Mouse (Mus musculus) bone marrow, adult 2 months (tissue): ENCODE results near the gene Spata20. TPM values are rescaled to one million over a fixed set of nuclear protein-coding genes. Genes with fewer than 3 reads are reported as not detected.

ENCODE experiments used
- H3K27ac ChIP-seq: fragments of 200-500 bp; 2 replicates; pipeline ENCODE4 v1.5.1; 2012; ENCODE audit warnings: low read depth, mild to moderate bottlenecking, control low read depth, inconsistent platforms, low read length; ENCODE audit not compliant: control insufficient read depth, poor library complexity, insufficient read depth
- H3K4me1 ChIP-seq: fragments of 200-500 bp; 2 replicates; pipeline ENCODE4 v1.6.1; 2011; ENCODE audit warnings: low read length; ENCODE audit not compliant: control insufficient read depth, insufficient read depth
- H3K4me3 ChIP-seq: fragments of 200-500 bp; replicated peaks from 2 replicates; pipeline ENCODE3; 2011; ENCODE audit warnings: mild to moderate bottlenecking, low read depth, low read length, control low read depth; ENCODE audit not compliant: control insufficient read depth
- CTCF ChIP-seq: fragments of 200-500 bp; IDR thresholded peaks from 2 replicates; pipeline ENCODE4 v1.5.1; 2011; ENCODE audit warnings: low read length, control low read depth; ENCODE audit not compliant: control insufficient read depth, insufficient read depth
- POLR2A ChIP-seq: fragments of 200-500 bp; IDR thresholded peaks from 2 replicates; pipeline ENCODE4 v1.6.1; 2011; ENCODE audit warnings: low read depth, mild to moderate bottlenecking, control low read depth, low read length, borderline replicate concordance; ENCODE audit not compliant: control insufficient read depth
- WGBS: fragments of 180-500 bp; shearing (Covaris S2); methylation state at CpG from one replicate; pipeline ENCODE4 v1.1.7; 2018; 5-methylcytosine and 5-hydroxymethylcytosine counted together
- polyA plus RNA-seq: library from polyadenylated mRNA; stranded (reverse); fragments of >200 nt; gene quantifications from 2 replicates; pipeline ENCODE4 v1.2.4, GENCODE M21; 2011; ENCODE audit warnings: low replicate concordance; ENCODE audit not compliant: missing spikeins, insufficient read depth, insufficient read length

Gene Spata20
- polyA plus RNA-seq, 1 experiment, result not detected

DNA sequence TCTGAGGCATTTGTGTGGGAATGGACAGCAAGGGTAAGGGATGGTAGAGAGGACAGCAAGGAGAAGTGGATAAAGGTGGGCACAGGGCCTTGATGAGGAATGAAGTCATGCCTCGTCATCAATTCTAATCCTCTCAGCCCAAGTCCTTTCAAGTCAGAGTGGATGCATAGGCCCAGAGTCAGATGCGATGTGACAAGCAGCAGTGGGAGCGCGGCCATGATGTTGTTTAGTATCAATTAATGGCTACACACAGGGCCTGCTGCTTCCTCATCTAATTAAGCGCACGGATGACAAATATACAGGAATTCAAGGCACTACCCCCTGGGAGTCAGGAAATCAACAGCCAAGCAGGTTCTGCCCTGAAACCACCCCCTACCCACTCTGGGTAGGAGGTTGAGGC lies 45.6 kb downstream of the Spata20 start:
- H3K27ac ChIP-seq, result no peak overlapping the region
- H3K4me1 ChIP-seq, result no peaks in the 10 kb centered on the region
- H3K4me3 ChIP-seq, result no peak overlapping the region
- TF ChIP-seq POLR2A, result no peak
- TF ChIP-seq CTCF, result no peak
- 87% methylated on average over 6 of the region's 6 CpGs for WGBS

DNA sequence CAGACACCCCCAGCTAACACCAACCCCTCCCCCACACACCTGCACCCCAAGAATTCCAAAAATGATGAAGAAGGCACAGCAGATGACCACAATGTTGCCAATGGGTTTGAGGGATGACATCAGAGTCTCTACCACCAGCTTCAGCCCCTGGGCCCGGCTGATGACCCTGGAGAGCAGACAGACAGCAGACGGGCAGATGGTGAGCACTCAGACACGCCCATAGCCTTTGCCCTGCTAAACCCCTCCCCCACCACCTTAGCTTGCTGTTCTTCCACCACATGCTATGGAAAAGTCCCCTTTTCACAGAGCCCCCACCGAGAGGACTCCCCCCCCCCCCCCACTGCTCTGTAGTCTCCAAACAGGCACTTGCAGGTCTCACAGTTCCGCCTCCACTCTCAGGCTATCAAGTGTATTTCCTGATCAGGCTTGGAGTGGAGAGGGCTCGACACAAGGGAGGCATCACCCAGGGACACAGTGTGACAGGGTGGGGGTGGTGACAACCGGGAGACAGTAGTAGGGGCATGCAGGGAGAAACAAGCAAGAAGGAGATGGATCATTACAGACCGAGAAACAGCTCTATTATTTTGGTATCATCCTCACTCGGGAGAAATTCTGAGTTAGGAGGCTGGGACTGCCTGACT lies 56.8 kb downstream of the Spata20 start:
- 48% methylated on average over 9 of the region's 9 CpGs for WGBS

More for the DNA sequence above, 56.8 kb downstream of the Spata20 start:
- Histone ChIP-seq H3K27ac (no peak overlapping the region), H3K4me3 (no peak overlapping the region), H3K4me1 (no peaks in the 10 kb centered on the region)
- TF ChIP-seq CTCF, result no peak
- TF ChIP-seq POLR2A, result no peak

Other genes starting within 250 kb of the Spata20 start
- 0.42 TPM in 1 of 2 replicates, not detected in the other for gene Wfikkn2, start 240.2 kb downstream of the Spata20 start, polyA plus RNA-seq
- gene Gm21885, start 204.3 kb downstream of the Spata20 start, polyA plus RNA-seq, result not detected in 2 replicates
- 172 and 213 TPM in 2 replicates for gene Luc7l3, start 164.2 kb downstream of the Spata20 start, polyA plus RNA-seq
- gene Ankrd40, start 158.2 kb downstream of the Spata20 start, polyA plus RNA-seq, result 12.9 and 18.6 TPM in 2 replicates
- 6.4 and 7.4 TPM in 2 replicates for gene Abcc3, start 93.2 kb downstream of the Spata20 start, polyA plus RNA-seq
- 13.7 and 26.8 TPM in 2 replicates for gene Cacna1g, start 12.0 kb downstream of the Spata20 start, polyA plus RNA-seq
- gene Epn3, start 13.8 kb upstream of the Spata20 start, polyA plus RNA-seq, result not detected in 2 replicates
- 3.4 TPM in 1 of 2 replicates, not detected in the other for gene Mycbpap, start 35.6 kb upstream of the Spata20 start, polyA plus RNA-seq
- 1.4 and 2.3 TPM in 2 replicates for gene Rsad1, start 63.1 kb upstream of the Spata20 start, polyA plus RNA-seq
- 0.97 TPM in 1 of 2 replicates, not detected in the other for gene Chad, start 78.9 kb upstream of the Spata20 start, polyA plus RNA-seq
- 5.9 and 13.6 TPM in 2 replicates for gene Acsf2, start 115.7 kb upstream of the Spata20 start, polyA plus RNA-seq
- 16.6 and 26.1 TPM in 2 replicates for gene Lrrc59, start 143.6 kb upstream of the Spata20 start, polyA plus RNA-seq
- 24.6 and 30.4 TPM in 2 replicates for gene Mrpl27, start 167.6 kb upstream of the Spata20 start, polyA plus RNA-seq
- 9.2 and 15.3 TPM in 2 replicates for gene Eme1, start 167.8 kb upstream of the Spata20 start, polyA plus RNA-seq
- 6.3 and 7.4 TPM in 2 replicates for gene Xylt2, start 191.3 kb upstream of the Spata20 start, polyA plus RNA-seq
- gene Gm11541, start 218.3 kb upstream of the Spata20 start, polyA plus RNA-seq, result not detected in 2 replicates